Mouse (Mus musculus): ENCODE data around the gene Tfam. TPM values are rescaled to one million over a fixed set of nuclear protein-coding genes. Genes with fewer than 3 reads are reported as not detected.

Gene Tfam
- total RNA-seq, 1 experiment from 2014 or later: 177 TPM

- no peak for ATAC-seq (replicated peaks in 1 of 2; ENCODE audit: insufficient read depth in 1 of 2, low FRiP score in 2 of 2, low TSS enrichment in 1 of 2, low read depth in 1 of 2, poor library complexity in 2 of 2, severe bottlenecking in 2 of 2)
Observed at GRCm38 (mm10) chr10:71183339-71184031, 54.6 kb downstream of the Tfam start.

- ATAC-seq (replicated peaks in 1 of 2; ENCODE audit: insufficient read depth in 1 of 2, low FRiP score in 2 of 2, low TSS enrichment in 1 of 2, low read depth in 1 of 2, poor library complexity in 2 of 2, severe bottlenecking in 2 of 2): no peak
Observed at GRCm38 (mm10) chr10:71181931-71182330, 56.1 kb downstream of the Tfam start.

GRCm38 (mm10) chr10:71181091-71181490 is 57.0 kb downstream of the Tfam start:
- ATAC-seq (replicated peaks in 1 of 2; ENCODE audit: insufficient read depth in 1 of 2, low FRiP score in 2 of 2, low TSS enrichment in 1 of 2, low read depth in 1 of 2, poor library complexity in 2 of 2, severe bottlenecking in 2 of 2): no peak

DNA sequence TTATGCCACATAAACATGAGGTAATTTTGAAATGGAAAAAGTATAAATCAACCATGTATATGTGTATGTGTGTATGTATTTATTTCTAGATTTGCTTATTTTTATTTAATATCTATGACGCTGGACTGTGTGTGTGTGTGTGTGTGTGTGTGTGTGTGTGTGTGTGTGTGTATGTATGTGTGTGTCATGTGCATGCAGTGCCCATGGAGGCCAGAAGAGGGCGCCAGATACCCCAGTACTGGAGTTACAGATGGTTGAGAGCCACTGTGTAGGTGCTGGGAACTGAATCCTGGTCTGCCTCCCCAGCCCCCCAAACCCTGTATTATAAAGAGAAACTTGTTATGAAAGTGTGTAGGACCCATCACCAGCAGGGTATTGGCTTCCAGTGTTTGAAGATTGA is 58.0 kb downstream of the Tfam start:
- no peak for ATAC-seq (replicated peaks in 1 of 2; ENCODE audit: insufficient read depth in 1 of 2, low FRiP score in 2 of 2, low TSS enrichment in 1 of 2, low read depth in 1 of 2, poor library complexity in 2 of 2, severe bottlenecking in 2 of 2)

DNA sequence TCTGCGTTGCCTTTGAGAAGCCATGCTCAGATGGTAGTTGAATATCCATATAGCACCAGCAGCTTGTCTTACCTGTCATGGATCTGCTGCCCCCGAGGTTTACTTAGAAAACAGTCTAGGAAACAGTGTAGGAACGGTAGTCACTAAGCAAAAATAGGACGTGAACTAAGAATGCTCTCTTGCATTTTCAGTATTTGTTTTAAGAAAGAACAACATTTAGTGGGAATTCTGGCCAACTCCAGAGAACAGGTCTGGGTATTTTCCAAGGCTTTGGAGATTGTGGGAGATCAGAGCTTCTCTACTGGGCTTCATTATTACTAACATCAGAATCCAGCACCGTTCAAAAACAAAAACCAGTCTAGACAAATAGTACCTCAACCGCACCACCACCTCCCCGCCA is 60.9 kb downstream of the Tfam start:
- no peak for ATAC-seq (replicated peaks in 1 of 2; ENCODE audit: insufficient read depth in 1 of 2, low FRiP score in 2 of 2, low TSS enrichment in 1 of 2, low read depth in 1 of 2, poor library complexity in 2 of 2, severe bottlenecking in 2 of 2)

- ATAC-seq (replicated peaks in 1 of 2; ENCODE audit: insufficient read depth in 1 of 2, low FRiP score in 2 of 2, low TSS enrichment in 1 of 2, low read depth in 1 of 2, poor library complexity in 2 of 2, severe bottlenecking in 2 of 2): no peak
Observed at GRCm38 (mm10) chr10:71176341-71176740, 61.7 kb downstream of the Tfam start.

Other genes with a start within 250 kb of the Tfam start
- gene Bicc1, start 78.6 kb downstream of the Tfam start, total RNA-seq (2017): 0.40 TPM in 1 of 2 replicates, not detected in the other
- gene Ube2d1, start 47.0 kb upstream of the Tfam start, total RNA-seq (2017): 7.8 and 14.8 TPM in 2 replicates
- 16.9 and 21.0 TPM in 2 replicates for gene Cisd1, start 106.7 kb upstream of the Tfam start, total RNA-seq (2017)
- gene Ipmk, start 109.5 kb upstream of the Tfam start, total RNA-seq (2017): 18.0 and 19.2 TPM in 2 replicates

Data from hematopoietic stem cell, adult 5-6 weeks (primary cell).